Mouse (Mus musculus): ENCODE data around the gene Vps36.

DNA sequence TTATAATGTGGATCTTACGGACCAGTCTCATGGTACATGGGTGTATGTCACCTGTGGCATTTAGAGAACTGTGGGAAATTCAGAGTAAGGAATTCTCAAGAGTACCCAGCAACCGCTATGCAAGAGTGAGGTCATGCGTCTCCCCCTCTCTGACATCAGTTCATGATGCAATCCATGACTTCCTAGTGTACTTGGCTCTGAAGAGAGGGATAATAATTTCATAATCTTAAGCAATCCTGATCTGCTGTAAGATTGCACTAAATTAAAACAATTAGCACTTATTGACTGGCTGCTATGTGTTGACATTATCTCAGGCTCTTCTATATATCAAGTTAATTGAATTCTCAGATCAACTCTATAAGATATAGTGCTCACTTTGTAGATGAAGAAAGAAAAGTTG lies 74.2 kb downstream of the Vps36 start:
- TF ChIP-seq CTCF (IDR thresholded peaks at IDR 0.05; ENCODE audit: borderline replicate concordance, extremely low read depth, insufficient read depth, insufficient read length) (no peak), POLR2A (IDR thresholded peaks at IDR 0.05; ENCODE audit: borderline replicate concordance, extremely low read depth, insufficient read depth, insufficient read length, poor library complexity, severe bottlenecking) (no peak)

All from brain, embryonic 14.5 days (tissue).